Mouse (Mus musculus) ES-Bruce4 (cell line): ENCODE measurements at regions not wholly inside any gene's neighbourhood (a gene's known extent, or its start where the extent isn't known, plus 50 kb on each side); places are given as distances from the start of the nearest gene placed in this dataset.

Source experiments
- CTCF ChIP-seq: IDR thresholded peaks from one replicate; pipeline ENCODE4 v1.8.1; 2011; ENCODE audit warnings: low read depth, low read length
- EP300 ChIP-seq: IDR thresholded peaks from 2 replicates; pipeline ENCODE4 v1.6.1; 2011; ENCODE audit warnings: low read depth, low read length; ENCODE audit not compliant: insufficient read depth
- POLR2A ChIP-seq: IDR thresholded peaks from one replicate; pipeline ENCODE4 v1.8.1; 2011; ENCODE audit warnings: low read length; ENCODE audit not compliant: insufficient read depth

DNA sequence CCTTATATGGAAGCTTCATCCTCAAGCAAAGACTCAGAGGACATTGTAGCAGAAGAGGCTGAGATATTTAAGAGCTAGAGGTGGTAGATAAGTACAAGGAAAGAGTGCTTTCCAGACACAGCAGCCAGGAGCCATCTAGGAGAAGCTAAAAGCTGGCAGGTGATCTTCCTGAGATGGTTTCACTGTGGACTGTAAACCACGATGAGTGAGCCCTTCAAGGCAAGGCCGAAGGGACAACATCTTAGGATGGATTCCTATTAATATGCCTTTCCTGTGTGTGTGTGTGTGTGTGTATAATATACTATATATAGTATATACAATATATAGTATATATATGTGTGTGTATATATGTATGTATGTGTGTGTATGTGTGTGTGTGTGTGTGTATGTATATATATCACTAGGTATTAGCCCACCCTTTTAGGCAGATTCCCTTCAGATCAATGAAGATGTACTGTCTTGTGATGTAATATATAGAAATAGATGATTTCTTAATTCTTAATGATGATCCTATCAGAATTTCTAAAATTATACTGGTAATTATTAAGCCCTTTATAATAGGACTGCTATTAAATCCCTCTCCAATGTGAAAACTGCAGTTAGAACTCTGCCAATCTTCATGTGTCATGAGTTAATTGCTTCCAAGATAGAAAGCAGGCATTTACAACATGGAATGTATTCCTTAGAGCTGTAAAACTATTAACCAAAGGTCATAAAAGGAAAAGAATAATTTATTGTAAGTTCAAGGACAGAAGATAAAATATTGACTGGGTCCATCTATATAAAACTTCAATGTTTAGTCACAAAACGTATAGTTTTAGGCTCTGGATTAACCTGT lies 111.7 kb upstream of the Ctnnd2 start:
- TF ChIP-seq POLR2A: no peak
- TF ChIP-seq CTCF: no peak
- no peak for TF ChIP-seq EP300
